Mouse (Mus musculus) midbrain, embryonic 10.5 days (tissue): ENCODE data around the gene Pdhx. TPM values are rescaled to one million over a fixed set of nuclear protein-coding genes. Genes with fewer than 3 reads are reported as not detected.
A peak's percentile ranks its signal among the peaks of the same experiment; 100 is the strongest.

ENCODE experiments used
- DNase-seq: peaks from one replicate; pipeline ENCODE4 v3.0.0-alpha.2; 2017; ENCODE audit warnings: low spot score
- H3K27ac ChIP-seq: fragments of 300-500 bp; sonication (generic); replicated peaks from 2 replicates; pipeline ENCODE4 v1.5.1; 2016; ENCODE audit warnings: mild to moderate bottlenecking
- H3K27me3 ChIP-seq: fragments of 300-500 bp; sonication (generic); 2 replicates; pipeline ENCODE4 v1.6.1; 2016; ENCODE audit warnings: low read depth, mild to moderate bottlenecking; ENCODE audit not compliant: poor library complexity, severe bottlenecking
- H3K36me3 ChIP-seq: fragments of 300-500 bp; sonication (generic); 2 replicates; pipeline ENCODE4 v1.6.1; 2016; ENCODE audit warnings: mild to moderate bottlenecking, moderate library complexity
- H3K4me1 ChIP-seq: fragments of 300-500 bp; sonication (generic); 2 replicates; pipeline ENCODE4 v1.6.1; 2016
- H3K4me3 ChIP-seq: fragments of 300-500 bp; sonication (generic); 2 replicates; pipeline ENCODE4 v1.5.1; 2016; ENCODE audit warnings: mild to moderate bottlenecking, moderate library complexity
- H3K9me3 ChIP-seq: fragments of 300-500 bp; sonication (generic); replicated peaks from 2 replicates; pipeline ENCODE4 v1.6.1; 2016; ENCODE audit warnings: mild to moderate bottlenecking
- WGBS: fragments of 180-500 bp; shearing (Covaris S2); methylation state at CpG from one replicate; pipeline ENCODE4 v1.1.7; 2016; 5-methylcytosine and 5-hydroxymethylcytosine counted together
- polyA plus RNA-seq: library from polyadenylated mRNA; unstranded; fragments of >200 nt; fragmentation: Nextera tagmentation; extraction: Ambion mirVana; gene quantifications from 2 replicates; pipeline ENCODE4 v1.2.1, GENCODE M21; 2016

Pdhx gene
- 41.3 and 49.3 TPM in 2 replicates for polyA plus RNA-seq

GRCm38 (mm10) chr2:103073219-103073982 lies at the start of gene Pdhx, which contains the start of gene Apip:
TSS of gene Pdhx (minus strand) at chr2:103073513.
TSS of gene Apip (plus strand) at chr2:103073675.
- Histone ChIP-seq H3K4me3 (peak within 1 kb of the TSS; percentile 82), H3K27ac (peak within 1 kb of the TSS; percentile 92), H3K4me1 (peaks cover 25% of the 10 kb centered on the region), H3K36me3 (no peaks in the 10 kb centered on the region), H3K27me3 (no peaks in the 10 kb centered on the region), H3K9me3 (no peaks in the 10 kb centered on the region; the same call in 1 of the 2 replicates)
- peak; percentile 100 for DNase-seq
- under 1% methylated on average over 55 of the region's 55 CpGs for WGBS

DNA sequence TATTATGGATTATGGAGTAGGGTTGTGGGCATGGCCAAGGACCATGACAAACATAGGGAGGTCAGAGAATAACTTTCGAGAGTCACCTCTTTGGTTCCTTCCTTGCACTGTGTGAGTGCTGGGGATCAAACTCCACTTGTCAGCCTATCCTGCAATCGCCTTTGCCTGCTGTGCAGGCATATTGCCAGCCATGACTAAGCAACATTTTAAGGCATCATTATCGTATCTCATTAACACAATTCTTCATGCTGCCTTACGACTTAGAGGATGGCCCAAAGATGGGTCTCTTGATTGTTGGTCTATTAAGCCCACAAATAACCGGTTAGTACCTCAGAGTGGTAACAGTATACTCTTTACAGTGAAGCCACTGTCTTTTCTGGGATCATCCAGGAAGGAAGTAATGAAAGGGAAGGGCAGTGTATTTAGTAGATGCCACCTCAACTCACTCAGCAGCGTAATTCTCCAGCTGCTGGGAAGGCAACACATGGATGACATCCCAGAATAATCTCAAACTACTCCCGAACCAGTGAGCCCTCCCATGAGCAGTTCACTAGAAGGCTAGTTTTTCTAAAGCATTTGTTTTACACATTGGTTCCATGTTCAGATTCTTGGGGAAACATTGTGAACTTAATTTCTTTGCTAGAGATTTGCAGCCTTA lies 46.0 kb upstream of the Pdhx start:
- 88% methylated on average over 7 of the region's 7 CpGs for WGBS
- no peak for DNase-seq
- H3K4me3 ChIP-seq, result no peak overlapping the region
- no peak overlapping the region for H3K27ac ChIP-seq
- H3K4me1 ChIP-seq, result no peaks in the 10 kb centered on the region
- H3K9me3 ChIP-seq, result no peaks in the 10 kb centered on the region
- H3K36me3 ChIP-seq, result no peaks in the 10 kb centered on the region
- no peaks in the 10 kb centered on the region for H3K27me3 ChIP-seq

GRCm38 (mm10) chr2:103118324-103119196 lies 45.2 kb upstream of the Pdhx start:
- no peaks in the 10 kb centered on the region for H3K9me3 ChIP-seq
- 77% methylated on average over 6 of the region's 6 CpGs for WGBS
- no peaks in the 10 kb centered on the region for H3K36me3 ChIP-seq
- H3K27me3 ChIP-seq, result no peaks in the 10 kb centered on the region
- H3K4me1 ChIP-seq, result no peaks in the 10 kb centered on the region
- no peak overlapping the region for H3K4me3 ChIP-seq
- no peak for DNase-seq
- no peak overlapping the region for H3K27ac ChIP-seq

DNA sequence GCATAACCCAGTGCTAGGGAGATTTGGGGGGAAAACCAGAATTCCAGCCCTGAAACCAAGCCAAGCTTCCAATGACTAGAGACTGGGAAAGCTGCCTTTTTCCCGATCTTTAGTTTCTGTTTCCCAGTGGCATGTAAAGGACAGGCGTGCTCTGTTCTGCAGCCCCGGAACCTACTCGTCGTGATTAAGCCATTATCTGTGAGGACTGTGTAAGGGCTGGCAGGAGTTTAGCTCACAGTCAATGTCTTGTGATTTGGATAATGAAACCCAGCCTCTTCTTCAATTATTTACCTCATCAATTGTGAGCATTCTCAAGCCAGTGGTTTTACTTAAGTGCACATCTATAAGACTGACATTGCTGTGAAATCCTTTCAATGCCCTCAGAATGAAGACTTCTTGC lies 43.9 kb upstream of the Pdhx start:
- Histone ChIP-seq H3K4me1 (no peaks in the 10 kb centered on the region), H3K9me3 (no peaks in the 10 kb centered on the region), H3K4me3 (no peak overlapping the region), H3K27me3 (no peaks in the 10 kb centered on the region), H3K36me3 (no peaks in the 10 kb centered on the region), H3K27ac (no peak overlapping the region)
- 85% methylated on average over 5 of the region's 5 CpGs for WGBS
- no peak for DNase-seq

GRCm38 (mm10) chr2:103111669-103112068 lies 38.4 kb upstream of the Pdhx start:
- Histone ChIP-seq H3K4me3 (no peak overlapping the region), H3K27me3 (no peaks in the 10 kb centered on the region), H3K4me1 (no peaks in the 10 kb centered on the region), H3K9me3 (no peaks in the 10 kb centered on the region), H3K27ac (no peak overlapping the region), H3K36me3 (no peaks in the 10 kb centered on the region)
- WGBS, result 76% methylated on average over 8 of the region's 8 CpGs
- DNase-seq, result no peak

DNA sequence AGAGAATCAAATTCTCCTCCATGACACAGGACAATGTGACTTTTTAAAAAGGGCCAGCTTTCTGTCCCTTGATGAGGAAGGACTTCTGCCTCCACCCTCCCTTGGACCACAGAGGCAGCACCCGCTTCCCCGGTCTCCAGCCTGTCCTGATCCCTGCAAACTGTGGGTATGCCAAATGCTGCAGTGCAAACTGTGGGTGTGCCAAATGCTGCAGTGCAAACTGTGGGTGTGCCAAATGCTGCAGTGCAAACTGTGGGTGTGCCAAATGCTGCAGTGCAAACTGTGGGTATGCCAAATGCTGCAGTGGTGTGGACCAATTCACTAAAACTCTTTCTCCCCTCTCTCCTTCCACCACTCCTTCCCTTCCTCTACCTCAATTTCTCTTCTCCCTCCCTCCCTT lies 32.9 kb upstream of the Pdhx start:
- Histone ChIP-seq H3K27me3 (no peaks in the 10 kb centered on the region), H3K9me3 (no peaks in the 10 kb centered on the region), H3K4me3 (no peak overlapping the region), H3K27ac (no peak overlapping the region), H3K36me3 (no peaks in the 10 kb centered on the region), H3K4me1 (no peaks in the 10 kb centered on the region)
- no peak for DNase-seq
- WGBS, result 87% methylated on average over 2 of the region's 2 CpGs

- WGBS, result 89% methylated on average over 5 of the region's 5 CpGs
- H3K4me3 ChIP-seq, result no peak overlapping the region
- H3K4me1 ChIP-seq, result no peaks in the 10 kb centered on the region
- H3K36me3 ChIP-seq, result no peaks in the 10 kb centered on the region
- no peaks in the 10 kb centered on the region for H3K9me3 ChIP-seq
- H3K27ac ChIP-seq, result no peak overlapping the region
- no peak for DNase-seq
- H3K27me3 ChIP-seq, result no peaks in the 10 kb centered on the region
These were observed 29.3 kb upstream of the Pdhx start for GRCm38 (mm10) chr2:103102595-103102994.

DNA sequence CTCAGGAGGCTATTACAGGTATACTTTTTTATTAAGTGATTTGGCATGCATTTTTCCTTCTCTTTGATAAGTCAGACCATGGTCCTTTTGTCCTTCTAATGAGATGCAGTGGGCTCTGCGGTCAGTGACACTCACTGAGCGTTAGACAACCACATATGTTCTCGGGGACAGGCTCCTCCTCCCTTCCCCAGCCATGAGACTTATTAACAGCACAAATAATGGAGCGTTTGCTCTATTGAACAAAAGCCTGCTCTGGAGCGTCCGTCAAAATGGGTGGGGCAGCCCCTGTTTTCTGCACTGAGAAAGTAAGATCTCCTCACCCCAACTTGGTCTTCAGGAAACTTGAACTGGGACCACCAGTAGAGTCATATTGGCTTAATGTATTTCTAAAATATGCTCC lies 16.2 kb upstream of the Pdhx start:
- H3K4me3 ChIP-seq, result no peak overlapping the region
- no peaks in the 10 kb centered on the region for H3K9me3 ChIP-seq
- H3K36me3 ChIP-seq, result peaks cover 52% of the 10 kb centered on the region
- no peaks in the 10 kb centered on the region for H3K4me1 ChIP-seq
- H3K27ac ChIP-seq, result no peak overlapping the region
- 73% methylated on average over 6 of the region's 6 CpGs for WGBS
- no peak for DNase-seq
- no peaks in the 10 kb centered on the region for H3K27me3 ChIP-seq

- Histone ChIP-seq H3K9me3 (no peaks in the 10 kb centered on the region), H3K27ac (no peak overlapping the region), H3K36me3 (peaks cover 38% of the 10 kb centered on the region), H3K4me3 (no peak overlapping the region), H3K27me3 (no peaks in the 10 kb centered on the region), H3K4me1 (no peaks in the 10 kb centered on the region)
- DNase-seq, result no peak
- WGBS, result 95% methylated on average over 4 of the region's 4 CpGs
These were observed 14.8 kb upstream of the Pdhx start for GRCm38 (mm10) chr2:103088099-103088498.

- no peak for DNase-seq
These were observed 13.1 kb upstream of the Pdhx start for GRCm38 (mm10) chr2:103086432-103086831.

GRCm38 (mm10) chr2:103085633-103086032 lies 12.3 kb upstream of the Pdhx start:
- WGBS, result 77% methylated on average over 10 of the region's 10 CpGs
- no peak overlapping the region for H3K27ac ChIP-seq
- peaks cover 31% of the 10 kb centered on the region for H3K36me3 ChIP-seq
- no peaks in the 10 kb centered on the region for H3K27me3 ChIP-seq
- DNase-seq, result no peak
- no peaks in the 10 kb centered on the region for H3K9me3 ChIP-seq
- H3K4me1 ChIP-seq, result no peaks in the 10 kb centered on the region
- H3K4me3 ChIP-seq, result no peak overlapping the region

More at GRCm38 (mm10) chr2:103086432-103086831, 13.1 kb upstream of the Pdhx start:
- Histone ChIP-seq H3K36me3 (peaks cover 27% of the 10 kb centered on the region), H3K9me3 (no peaks in the 10 kb centered on the region), H3K4me3 (no peak overlapping the region), H3K27me3 (no peaks in the 10 kb centered on the region), H3K4me1 (no peaks in the 10 kb centered on the region), H3K27ac (no peak overlapping the region)
- WGBS, result 5% methylated on average over 1 of the region's 1 CpGs

DNA sequence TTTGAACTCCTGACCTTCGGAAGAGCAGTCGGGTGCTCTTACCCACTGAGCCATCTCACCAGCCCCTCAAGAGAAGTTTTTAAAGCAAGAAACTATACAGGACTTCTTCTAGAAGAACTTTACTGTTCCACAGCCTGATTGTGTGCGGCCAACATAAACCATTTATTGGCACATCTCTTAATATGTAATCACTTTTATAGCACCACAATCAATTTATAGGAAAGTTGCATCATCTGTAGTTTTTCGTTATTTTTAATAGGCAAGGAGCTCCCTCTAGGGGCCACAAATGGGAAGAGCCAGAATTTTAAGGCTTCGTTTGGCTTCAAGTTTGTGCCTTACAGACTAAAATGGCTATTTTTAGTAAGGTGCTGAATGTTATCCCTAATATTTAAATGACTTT lies 11.1 kb upstream of the Pdhx start:
- DNase-seq, result no peak
- 68% methylated on average over 5 of the region's 5 CpGs for WGBS

More for the DNA sequence above, 11.1 kb upstream of the Pdhx start:
- Histone ChIP-seq H3K4me1 (no peaks in the 10 kb centered on the region), H3K36me3 (peaks cover 29% of the 10 kb centered on the region), H3K9me3 (no peaks in the 10 kb centered on the region), H3K4me3 (no peak overlapping the region), H3K27me3 (no peaks in the 10 kb centered on the region), H3K27ac (no peak overlapping the region)
